ENCODE assay signal across 18 mouse cellular contexts in the genomic region with DNA sequence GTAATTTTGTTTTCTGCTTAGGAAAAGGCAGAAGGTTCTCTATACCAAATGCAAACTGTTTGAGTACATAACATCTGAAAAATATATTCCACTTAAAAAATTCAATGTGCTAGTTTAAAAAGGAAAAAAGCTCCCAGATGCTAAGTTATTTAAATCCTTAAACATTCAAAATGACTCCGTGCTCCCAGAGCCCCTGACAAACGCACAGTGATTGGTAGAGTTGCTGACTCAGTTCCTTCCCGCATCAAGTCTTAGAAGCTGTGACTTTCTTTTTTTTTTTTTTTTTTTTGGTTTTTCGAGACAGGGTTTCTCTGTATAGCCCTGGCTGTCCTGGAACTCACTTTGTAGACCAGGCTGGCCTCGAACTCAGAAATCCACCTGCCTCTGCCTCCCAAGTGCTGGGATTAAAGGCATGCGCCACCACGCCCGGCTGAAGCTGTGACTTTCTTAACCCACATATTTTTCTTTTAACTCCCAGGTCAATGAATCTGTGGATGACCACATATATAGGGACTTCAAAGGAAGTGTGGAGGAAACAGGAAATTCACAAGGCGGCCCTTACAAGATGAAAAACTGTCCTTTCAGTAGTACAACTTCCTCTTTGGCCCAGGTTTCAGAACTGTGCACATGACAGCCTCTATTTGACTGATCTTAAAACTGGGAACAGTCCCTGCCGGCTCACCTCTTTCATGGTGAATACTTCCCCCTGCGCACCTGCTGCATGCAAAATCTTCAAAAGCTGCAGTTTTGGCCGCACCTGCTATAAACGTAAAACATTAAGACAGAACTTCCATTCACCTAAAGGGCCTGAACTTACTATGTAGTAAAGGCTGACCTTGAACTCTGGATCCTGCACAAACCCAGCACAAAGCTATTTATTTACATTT. TPM values are rescaled to one million over a fixed set of nuclear protein-coding genes. Genes with fewer than 3 reads are reported as not detected.
DNase-seq lines count a peak whose midpoint lies in the region; ATAC-seq and TF ChIP-seq lines count a peak whose summit lies in the region.
"Had no signal": no experiment of that assay in that cellular context is flagged by ENCODE, and none has a peak within 500 bp of the region (broad histone marks: within the 10 kb centered on the region; RNA-seq: fewer than 3 reads in every experiment).

No protein-coding gene starts in this region.

- H3K36me3 ChIP-seq in hindbrain, postnatal 0 days (ENCODE audit: insufficient read depth, low read length) = peaks cover 8% of the 10 kb centered on the region; the same call in 1 of the 2 replicates
- peaks cover 43% of the 10 kb centered on the region for H3K36me3 ChIP-seq in neural tube, embryonic 15.5 days
- H3K36me3 ChIP-seq in forebrain, postnatal 0 days (ENCODE audit: insufficient read depth) = peaks cover 23% of the 10 kb centered on the region
- H3K36me3 ChIP-seq in heart, embryonic 11.5 days (ENCODE audit: control insufficient read depth, insufficient read depth, low read length) = peaks cover 5% of the 10 kb centered on the region

- no peaks in the 10 kb centered on the region for H3K9me3 ChIP-seq in hindbrain, postnatal 0 days (ENCODE audit: low read length)
- H3K9me3 ChIP-seq in neural tube, embryonic 15.5 days (replicated peaks) = no peaks in the 10 kb centered on the region
- H3K9me3 ChIP-seq in forebrain, postnatal 0 days (ENCODE audit: low read length) = no peaks in the 10 kb centered on the region
- no peaks in the 10 kb centered on the region for H3K9me3 ChIP-seq in heart, embryonic 11.5 days (replicated peaks; ENCODE audit: control insufficient read depth, low read length)
- H3K9me3 ChIP-seq: forebrain, embryonic 15.5 days; heart, embryonic 13.5 days; kidney, embryonic 15.5 days; liver, embryonic 12.5 days; neural tube, embryonic 13.5 days had no signal

- H3K4me3 ChIP-seq in bone marrow macrophage, adult 2 months (ENCODE audit: insufficient read depth, low read length) = 0 out of 2 replicates have a peak overlapping the region, but pooled peaks have one; percentile 8
- no peak overlapping the region for H3K4me3 ChIP-seq in hindbrain, postnatal 0 days (ENCODE audit: low read length)
- H3K4me3 ChIP-seq in neural tube, embryonic 15.5 days (replicated peaks) = no peak overlapping the region
- H3K4me3 ChIP-seq in forebrain, postnatal 0 days (ENCODE audit: low read depth, low read length) = no peak overlapping the region
- H3K4me3 ChIP-seq in heart, embryonic 11.5 days (ENCODE audit: low read depth, low read length) = no peak overlapping the region
- H3K4me3 ChIP-seq: forebrain, embryonic 15.5 days; heart, embryonic 13.5 days; kidney, embryonic 15.5 days; liver, embryonic 12.5 days; neural tube, embryonic 13.5 days had no signal

- TF ChIP-seq CTCF in bone marrow macrophage, adult 2 months (IDR thresholded peaks at IDR 0.05; ENCODE audit: low read depth, low read length) = no peak
- TF ChIP-seq CTCF in hindbrain, postnatal 0 days (IDR thresholded peaks at IDR 0.05; ENCODE audit: low read depth) = no peak
- TF ChIP-seq CTCF in forebrain, postnatal 0 days (IDR thresholded peaks at IDR 0.05; ENCODE audit: low read depth) = no peak

- no peak overlapping the region for H3K9ac ChIP-seq in hindbrain, postnatal 0 days (replicated peaks; ENCODE audit: low read length)
- H3K9ac ChIP-seq in neural tube, embryonic 15.5 days (replicated peaks) = no peak overlapping the region
- H3K9ac ChIP-seq in forebrain, postnatal 0 days = no peak overlapping the region
- H3K9ac ChIP-seq in heart, embryonic 11.5 days (ENCODE audit: low read depth, low read length) = no peak overlapping the region
- H3K9ac ChIP-seq: forebrain, embryonic 15.5 days; heart, embryonic 13.5 days; kidney, embryonic 15.5 days; liver, embryonic 12.5 days; neural tube, embryonic 13.5 days had no signal

- H3K4me1 ChIP-seq in bone marrow macrophage, adult 2 months (ENCODE audit: control insufficient read depth, insufficient read depth, low read length) = peaks cover 8% of the 10 kb centered on the region
- H3K4me1 ChIP-seq in hindbrain, postnatal 0 days (ENCODE audit: insufficient read depth, low read length) = no peaks in the 10 kb centered on the region
- H3K4me1 ChIP-seq in neural tube, embryonic 15.5 days = no peaks in the 10 kb centered on the region
- H3K4me1 ChIP-seq in forebrain, postnatal 0 days (ENCODE audit: insufficient read depth) = no peaks in the 10 kb centered on the region
- peaks cover 4% of the 10 kb centered on the region; the same call in 1 of the 2 replicates for H3K4me1 ChIP-seq in heart, embryonic 11.5 days (ENCODE audit: control insufficient read depth, insufficient read depth, low read length)
- H3K4me1 ChIP-seq: forebrain, embryonic 15.5 days; kidney, embryonic 15.5 days; neural tube, embryonic 13.5 days had no signal

- TF ChIP-seq POLR2A in bone marrow macrophage, adult 2 months (IDR thresholded peaks at IDR 0.05; ENCODE audit: borderline replicate concordance, low read depth, low read length) = no peak

- no peak overlapping the region for H3K4me2 ChIP-seq in hindbrain, postnatal 0 days (ENCODE audit: low read depth, low read length)
- H3K4me2 ChIP-seq in neural tube, embryonic 15.5 days = no peak overlapping the region
- no peak overlapping the region for H3K4me2 ChIP-seq in forebrain, postnatal 0 days (ENCODE audit: low read depth)
- no peak overlapping the region for H3K4me2 ChIP-seq in heart, embryonic 11.5 days
- H3K4me2 ChIP-seq: forebrain, embryonic 15.5 days; heart, embryonic 13.5 days; kidney, embryonic 15.5 days; liver, embryonic 12.5 days; neural tube, embryonic 13.5 days had no signal

- H3K27me3 ChIP-seq in hindbrain, postnatal 0 days (ENCODE audit: insufficient read depth, low read length) = no peaks in the 10 kb centered on the region
- no peaks in the 10 kb centered on the region for H3K27me3 ChIP-seq in neural tube, embryonic 15.5 days (replicated peaks)
- no peaks in the 10 kb centered on the region for H3K27me3 ChIP-seq in forebrain, postnatal 0 days (ENCODE audit: insufficient read depth, low read length)
- no peaks in the 10 kb centered on the region for H3K27me3 ChIP-seq in heart, embryonic 11.5 days (ENCODE audit: control insufficient read depth, insufficient read depth, low read length)
- H3K27me3 ChIP-seq: forebrain, embryonic 15.5 days; heart, embryonic 13.5 days; kidney, embryonic 15.5 days; liver, embryonic 12.5 days; neural tube, embryonic 13.5 days had no signal

- no peak for ATAC-seq in hindbrain, postnatal 0 days
- ATAC-seq in neural tube, embryonic 15.5 days (ENCODE audit: low FRiP score) = no peak
- ATAC-seq in forebrain, postnatal 0 days = no peak
- no peak for ATAC-seq in heart, embryonic 11.5 days (replicated peaks; ENCODE audit: insufficient number of reproducible peaks, low FRiP score, low TSS enrichment)
- ATAC-seq: forebrain, embryonic 15.5 days; liver, embryonic 12.5 days; lung, postnatal 0 days; midbrain, embryonic 16.5 days had no signal

- H3K27ac ChIP-seq in bone marrow macrophage, adult 2 months (ENCODE audit: insufficient read depth, low read depth, low read length) = peak overlapping the region; percentile 72
- H3K27ac ChIP-seq in hindbrain, postnatal 0 days = no peak overlapping the region
- H3K27ac ChIP-seq in neural tube, embryonic 15.5 days (replicated peaks) = no peak overlapping the region
- no peak overlapping the region for H3K27ac ChIP-seq in forebrain, postnatal 0 days (ENCODE audit: low read depth, low read length)
- no peak overlapping the region for H3K27ac ChIP-seq in heart, embryonic 11.5 days (ENCODE audit: low read depth, low read length)
- H3K27ac ChIP-seq: forebrain, embryonic 15.5 days; heart, embryonic 13.5 days; kidney, embryonic 15.5 days; liver, embryonic 12.5 days; neural tube, embryonic 13.5 days had no signal

- peak; percentile 27 to 47 for DNase-seq in spleen, adult 18-20 months
- no peak for DNase-seq in spleen, adult 12 weeks (ENCODE audit: low spot score)
- peak; percentile 79 to 84 for DNase-seq in spleen, postnatal 36 days (ENCODE audit: low spot score in 2 of 2)
- DNase-seq in hindbrain, postnatal 0 days (ENCODE audit: low spot score) = no peak
- no peak for DNase-seq in forebrain, postnatal 0 days
- DNase-seq: cerebellum, adult 2 months; embryo, embryonic 11 days; gastrocnemius, postnatal 10 days had no signal

- 89% methylated on average over 11 of the region's 13 CpGs for WGBS in hindbrain, postnatal 0 days
- WGBS in neural tube, embryonic 15.5 days = 84% methylated on average over 12 of the region's 13 CpGs
- 86% methylated on average over 12 of the region's 13 CpGs for WGBS in forebrain, postnatal 0 days
- 86% methylated on average over 12 of the region's 13 CpGs for WGBS in heart, embryonic 11.5 days (ENCODE audit: insufficient replicate concordance)

RNA-seq across cellular contexts. Expression of a gene that starts 18.2 kb away (rescaled TPM):
- 81.8 and 101 TPM in 2 replicates for polyA plus RNA-seq in bone marrow macrophage, adult 2 months (2012; ENCODE audit: insufficient read depth, insufficient read length, missing spikeins)
- 55.3 and 61.3 TPM in 2 replicates for total RNA-seq in hindbrain, postnatal 0 days (2014; rRNA removed)
- 29.1 and 32.2 TPM in 2 replicates for polyA plus RNA-seq in hindbrain, postnatal 0 days (2015; fragmentation: Nextera tagmentation; extraction: Ambion mirVana)
- 30.1 and 33.0 TPM in 2 replicates for polyA plus RNA-seq in neural tube, embryonic 15.5 days (2015; fragmentation: Nextera tagmentation; extraction: Ambion mirVana)
- total RNA-seq in forebrain, postnatal 0 days (2014; rRNA removed) = 60.4 and 74.8 TPM in 2 replicates
- 22.2 and 27.4 TPM in 2 replicates for polyA plus RNA-seq in forebrain, postnatal 0 days (2015; fragmentation: Nextera tagmentation; extraction: Ambion mirVana)
- polyA plus RNA-seq in heart, embryonic 11.5 days (2014; fragmentation: Nextera tagmentation; extraction: Ambion mirVana) = 34.4 and 41.2 TPM in 2 replicates

RNA-seq across cellular contexts. Expression of a gene that starts 33.3 kb away (rescaled TPM):
- polyA plus RNA-seq in bone marrow macrophage, adult 2 months (2012; ENCODE audit: insufficient read depth, insufficient read length, missing spikeins) = 0.07 TPM in 1 of 2 replicates, not detected in the other
- total RNA-seq in hindbrain, postnatal 0 days (2014; rRNA removed) = 20.7 and 23.0 TPM in 2 replicates
- 7.1 and 8.7 TPM in 2 replicates for polyA plus RNA-seq in hindbrain, postnatal 0 days (2015; fragmentation: Nextera tagmentation; extraction: Ambion mirVana)
- polyA plus RNA-seq in neural tube, embryonic 15.5 days (2015; fragmentation: Nextera tagmentation; extraction: Ambion mirVana) = 10.6 and 11.1 TPM in 2 replicates
- 17.1 and 18.3 TPM in 2 replicates for total RNA-seq in forebrain, postnatal 0 days (2014; rRNA removed)
- 5.7 and 7.2 TPM in 2 replicates for polyA plus RNA-seq in forebrain, postnatal 0 days (2015; fragmentation: Nextera tagmentation; extraction: Ambion mirVana)
- 7.7 and 10.3 TPM in 2 replicates for polyA plus RNA-seq in heart, embryonic 11.5 days (2014; fragmentation: Nextera tagmentation; extraction: Ambion mirVana)

Comparison
In these comparisons a context has a peak if more than half of its experiments do, and no peak if none do; other contexts are left out.
1. DNase-seq: peak in spleen, adult 18-20 months (2 of 2) and spleen, postnatal 36 days (2 of 2); none in spleen, adult 12 weeks (single experiment), hindbrain, postnatal 0 days (single experiment) and forebrain, postnatal 0 days (single experiment).